Mouse (Mus musculus): ENCODE measurements around the gene Pcp2. TPM values are rescaled to one million over a fixed set of nuclear protein-coding genes. Genes with fewer than 3 reads are reported as not detected.
A peak's percentile ranks its signal among the peaks of the same experiment; 100 is the strongest.

Gene Pcp2
- total RNA-seq (2021): under 1 TPM in 1 of 2 experiments, not detected in 1; 0.51 TPM
- long read RNA-seq, experiment 1: 0 reads
- long read RNA-seq, experiment 2: 0 reads

DNA sequence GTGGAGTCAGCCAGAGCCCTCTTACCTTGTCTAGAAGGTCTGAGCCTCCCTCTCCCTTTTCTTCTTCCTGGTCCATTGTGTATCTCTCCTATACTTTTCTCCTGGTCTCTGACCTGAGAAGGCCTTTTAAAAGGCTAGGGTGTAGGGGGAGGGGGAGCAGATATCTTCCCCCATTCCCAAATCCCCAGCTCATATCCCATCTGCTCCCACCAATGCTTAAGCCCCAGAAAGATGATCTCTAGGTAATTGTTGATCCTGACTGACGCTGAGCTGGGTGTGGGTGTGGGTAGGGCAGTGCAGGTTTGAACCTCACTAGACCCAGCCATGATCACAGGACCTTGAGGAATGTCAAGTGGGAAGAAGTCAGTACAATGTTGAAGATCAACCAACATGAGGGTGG, at the start of gene Pcp2:
TSS of gene Pcp2 (minus strand) at position 101 of the 400 bp plus-strand sequence.
- intact Hi-C loops (cut with DNase I; ENCODE audit: low total_unique reads): loop anchor here (10.0 kb wide), 1 partner anchor 49 kb away; the partner anchor contains the start of genes Fcor and Trappc5
- DNase-seq: no peak

DNA sequence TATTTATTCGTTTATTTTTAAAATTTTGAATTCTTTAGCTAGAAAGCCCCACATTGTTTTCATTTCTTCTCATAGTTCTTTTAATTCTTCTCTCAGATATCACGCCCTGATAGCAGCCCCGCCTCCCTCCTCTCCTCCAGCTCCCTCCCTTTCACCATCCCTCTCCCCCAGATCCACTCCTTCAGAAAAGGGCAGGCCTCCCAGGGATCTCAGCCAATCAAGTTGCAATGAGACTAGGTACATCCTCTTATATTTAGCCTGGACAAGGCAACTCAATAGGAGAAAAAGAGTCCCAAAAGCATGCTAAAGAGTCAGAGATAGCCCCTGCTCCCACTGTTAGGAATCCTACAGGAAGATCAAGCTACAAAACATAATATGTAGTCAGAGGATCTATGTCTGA, 49.3 kb upstream of the Pcp2 start:
- DNase-seq: no peak
- intact Hi-C loops (cut with DNase I; ENCODE audit: low total_unique reads): loop anchor here (10.0 kb wide), 2 partner anchors 50 to 320 kb away; partner anchors contain the start of genes A430078G23Rik, Pcp2, Pet100 and Xab2

DNA sequence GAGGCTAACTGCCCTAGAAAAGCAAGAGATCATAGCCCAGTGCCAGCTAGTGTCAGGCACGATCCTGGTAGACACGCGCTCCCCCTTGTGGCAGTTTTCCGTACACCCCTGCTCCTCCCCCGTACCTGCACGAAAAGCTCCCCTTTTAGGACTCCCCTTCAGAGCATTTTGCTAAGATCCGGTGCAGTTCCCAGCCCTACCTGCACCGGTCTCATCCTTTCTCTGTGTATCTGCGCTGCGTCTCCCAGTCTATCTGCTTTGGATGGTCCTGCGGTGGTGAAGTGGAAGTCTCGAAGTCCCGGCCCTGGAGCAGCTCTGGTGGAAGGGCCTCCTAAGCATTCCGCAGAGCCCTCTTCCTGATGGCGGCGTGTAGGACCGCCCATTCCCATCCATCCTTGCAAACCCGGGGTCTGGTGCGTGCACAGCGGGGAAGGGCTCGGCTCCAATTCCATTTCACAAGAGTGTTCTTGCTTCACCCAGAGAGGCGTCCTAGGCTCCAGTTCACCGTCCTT, 46.7 kb upstream of the Pcp2 start, which contains the start of gene Fcor:
TSS of gene Fcor (minus strand) at position 383 of the 512 bp plus-strand sequence.
- intact Hi-C loops (cut with DNase I; ENCODE audit: low total_unique reads): loop anchor here (2.0 to 10.0 kb wide), 3 partner anchors 47 to 317 kb away; partner anchors contain the start of genes A430078G23Rik, Pcp2, Pet100 and Xab2

DNA sequence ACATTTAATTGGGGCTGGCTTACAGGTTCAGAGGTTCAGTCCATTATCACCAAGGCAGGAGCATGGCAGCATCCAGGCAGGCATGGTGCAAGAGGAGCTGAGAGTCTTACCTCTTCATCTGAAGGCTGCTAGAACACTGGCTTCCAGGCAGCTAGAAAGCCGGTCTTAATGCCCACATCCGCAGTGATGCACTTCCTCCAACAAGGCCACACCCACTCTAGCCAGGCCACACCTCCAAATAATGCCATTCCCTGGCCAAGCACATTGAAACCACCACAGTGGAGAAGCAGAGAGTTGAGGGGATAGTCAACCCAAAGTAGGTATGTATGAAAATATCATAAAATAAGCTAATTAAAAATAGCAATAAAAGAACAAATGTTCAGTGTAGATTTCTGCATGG, 45.0 kb upstream of the Pcp2 start:
- intact Hi-C loops (cut with DNase I; ENCODE audit: low total_unique reads): loop anchor here (10.0 kb wide), 2 partner anchors 46 to 316 kb away; partner anchors contain the start of genes A430078G23Rik, Pcp2, Pet100 and Xab2
- no peak for DNase-seq

More for the DNA sequence above, 46.7 kb upstream of the Pcp2 start, which contains the start of gene Fcor:
- peak; percentile 76 for DNase-seq

DNA sequence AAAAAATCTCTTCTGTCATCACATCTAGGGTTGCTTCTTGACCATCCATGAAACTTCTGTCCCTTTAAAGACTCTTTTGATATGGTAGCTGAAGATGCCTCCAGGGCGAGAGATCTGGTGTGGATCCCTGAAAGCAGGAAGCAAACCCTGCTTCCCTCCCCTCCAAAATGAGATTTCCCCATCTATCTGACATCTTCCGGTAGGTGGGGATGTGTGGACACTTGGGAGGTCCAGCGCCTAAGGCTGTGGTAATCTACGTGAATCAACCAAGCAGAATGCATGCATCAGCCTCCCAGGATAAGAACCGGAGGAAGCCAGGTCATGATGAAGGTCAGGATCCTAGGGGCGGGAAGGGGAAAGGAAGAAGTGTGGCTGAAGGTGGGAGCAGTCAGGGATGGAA, 40.2 kb upstream of the Pcp2 start, which contains the start of gene Mcemp1:
TSS of gene Mcemp1 (plus strand) at position 248 of the 400 bp plus-strand sequence.
- DNase-seq: no peak
- intact Hi-C loops (cut with DNase I; ENCODE audit: low total_unique reads): no loop called here

DNA sequence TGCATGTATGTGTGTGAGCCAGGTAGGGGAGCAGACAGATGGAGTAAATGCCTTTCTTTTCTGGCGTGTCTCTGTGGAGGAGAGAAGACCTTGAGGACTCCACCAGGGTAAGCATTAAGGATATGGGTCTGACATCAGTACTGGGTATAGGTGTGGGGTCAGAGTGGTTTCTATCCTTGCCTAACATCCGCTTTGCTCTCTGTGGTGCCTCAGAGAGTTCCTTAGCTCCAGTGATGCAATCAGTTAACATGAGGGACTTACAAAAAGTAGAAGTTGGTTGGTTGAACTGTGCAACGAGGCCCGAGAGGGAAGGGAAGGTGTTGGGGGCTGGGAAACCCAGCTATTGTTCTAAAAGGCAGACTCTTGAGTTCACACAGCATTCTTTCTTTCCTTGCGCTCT, 39.1 kb upstream of the Pcp2 start:
- intact Hi-C loops (cut with DNase I; ENCODE audit: low total_unique reads): no loop called here
- no peak for DNase-seq

DNA sequence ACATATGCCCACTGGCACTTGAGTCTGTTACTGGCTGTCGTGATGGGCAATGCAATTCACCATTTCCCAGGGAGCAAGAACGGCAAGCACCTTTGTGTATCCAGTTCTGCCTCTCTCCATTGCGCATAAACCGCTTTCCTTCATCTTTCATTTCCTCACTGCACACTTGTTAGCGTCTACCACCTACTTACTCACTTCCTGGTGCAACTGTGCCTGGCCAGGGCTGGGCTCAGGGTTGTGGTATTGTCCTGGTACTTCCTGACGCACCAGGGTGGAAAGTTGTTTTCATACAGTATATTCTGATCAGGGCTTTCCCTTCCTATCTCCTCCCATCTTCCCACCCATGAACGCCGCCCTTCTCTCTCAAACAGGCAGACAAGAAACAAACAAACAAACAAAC, 35.5 kb upstream of the Pcp2 start:
- DNase-seq: no peak
- intact Hi-C loops (cut with DNase I; ENCODE audit: low total_unique reads): no loop called here

DNA sequence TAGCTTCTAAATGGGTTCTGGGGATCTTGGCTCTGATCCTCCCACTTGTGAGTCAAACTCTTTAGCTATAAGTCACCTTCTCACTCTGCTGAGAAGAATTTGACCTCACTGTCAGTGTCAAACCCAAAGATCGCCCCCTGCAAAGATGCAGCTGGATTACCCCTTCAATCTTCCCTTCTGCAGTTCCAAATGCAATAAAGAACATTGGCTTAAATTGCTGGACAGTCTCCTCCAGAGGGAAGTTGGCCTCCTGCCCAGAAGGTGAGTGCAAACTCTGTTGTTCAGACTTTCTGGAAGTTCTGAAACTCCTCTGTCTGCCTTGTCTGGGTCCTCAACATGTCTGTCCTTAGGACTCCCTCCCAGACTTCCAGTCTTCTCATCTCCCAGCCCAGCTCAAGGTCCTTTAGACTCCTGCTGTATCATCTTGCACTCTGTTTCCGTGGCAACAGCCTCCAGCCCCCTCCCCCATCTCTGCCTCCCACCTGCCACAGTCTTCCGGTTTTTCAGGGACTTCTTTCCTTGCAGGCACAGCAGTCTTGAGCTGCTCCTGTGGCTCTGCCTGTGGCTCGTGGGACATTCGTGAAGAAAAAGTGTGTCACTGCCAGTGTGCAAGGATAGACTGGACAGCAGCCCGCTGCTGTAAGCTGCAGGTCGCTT, 31.5 kb upstream of the Pcp2 start:
- intact Hi-C loops (cut with DNase I; ENCODE audit: low total_unique reads): no loop called here
- DNase-seq: no peak

DNA sequence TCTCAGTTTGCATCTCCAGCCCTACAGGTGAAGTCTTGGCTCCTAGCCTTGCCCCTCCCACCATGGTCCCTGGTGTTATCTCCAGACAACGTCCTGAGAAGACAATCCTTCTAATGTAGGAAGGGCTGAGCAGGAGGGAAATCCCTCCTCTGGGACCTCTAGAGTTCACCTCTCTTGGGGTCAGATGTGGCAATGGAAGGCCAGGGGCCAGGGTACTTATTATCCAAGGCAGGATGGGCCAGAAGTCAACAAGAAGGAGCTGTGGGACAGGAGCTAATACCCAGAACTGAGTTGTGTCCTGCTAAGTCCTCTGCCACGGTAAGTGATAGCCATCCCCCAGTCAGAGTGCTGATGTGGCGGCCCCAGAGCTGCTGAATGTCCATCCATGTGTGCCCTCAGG, 30.2 kb upstream of the Pcp2 start, which contains the start of gene Retn:
TSS of gene Retn (plus strand) at position 245 of the 400 bp plus-strand sequence.
- intact Hi-C loops (cut with DNase I; ENCODE audit: low total_unique reads): no loop called here

DNA sequence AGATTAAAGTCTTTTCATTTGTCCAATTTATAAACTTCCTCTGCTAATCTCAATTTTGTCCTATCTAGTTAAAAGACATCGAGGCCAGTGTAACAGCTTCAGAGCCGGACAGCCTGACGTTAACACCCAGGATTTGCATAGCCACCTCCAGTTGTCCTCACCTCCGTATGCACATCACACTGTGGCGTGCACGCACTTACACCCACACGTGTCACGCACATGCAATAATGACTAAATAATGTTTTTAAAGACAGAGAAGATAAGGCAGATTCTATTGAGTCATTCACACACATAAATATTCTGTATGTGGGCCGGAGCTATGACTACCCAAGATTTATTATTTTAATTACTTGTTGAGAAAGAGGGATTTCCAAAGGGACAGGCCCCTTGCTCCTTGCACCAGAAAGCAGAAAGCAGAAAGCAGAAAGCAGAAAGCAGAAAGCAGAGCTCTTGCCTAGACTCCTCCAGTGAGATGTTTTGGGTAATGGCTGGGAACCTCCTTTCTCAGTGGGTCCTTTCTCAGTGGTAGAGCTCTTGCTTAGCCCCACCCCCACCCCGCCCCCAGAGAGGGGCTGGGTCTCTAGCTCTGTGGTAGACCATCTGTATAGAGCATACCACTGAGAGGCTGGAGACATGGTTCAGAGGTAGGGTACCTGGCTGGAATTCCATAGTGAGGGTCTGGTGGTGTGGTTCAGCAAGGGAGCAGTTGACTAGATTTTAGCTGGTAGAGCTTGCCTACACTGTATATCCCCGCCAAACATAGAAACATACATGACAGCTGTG, 29.6 kb upstream of the Pcp2 start:
- DNase-seq: no peak
- intact Hi-C loops (cut with DNase I; ENCODE audit: low total_unique reads): no loop called here

More for the DNA sequence above, 30.2 kb upstream of the Pcp2 start, which contains the start of gene Retn:
- DNase-seq: no peak

DNA sequence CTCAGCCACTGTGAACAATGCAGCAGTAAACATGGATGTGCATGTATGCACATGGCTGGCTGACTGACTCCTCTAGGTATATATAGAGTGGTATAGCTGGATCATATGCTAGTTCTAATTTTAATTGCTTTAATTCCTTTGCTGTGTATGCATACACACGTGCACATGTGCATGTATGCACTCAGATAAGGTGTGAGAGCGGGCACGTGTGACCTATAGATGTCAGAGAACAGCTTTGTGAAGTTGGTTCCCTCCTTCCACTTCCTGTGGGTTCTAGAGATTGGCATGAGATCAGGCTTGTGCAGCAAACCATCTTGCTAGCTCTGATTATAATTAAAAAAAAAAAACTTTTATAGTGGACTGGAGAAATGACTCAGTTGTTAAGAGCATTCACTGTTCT, 27.5 kb upstream of the Pcp2 start:
- no peak for DNase-seq
- intact Hi-C loops (cut with DNase I; ENCODE audit: low total_unique reads): no loop called here

DNA sequence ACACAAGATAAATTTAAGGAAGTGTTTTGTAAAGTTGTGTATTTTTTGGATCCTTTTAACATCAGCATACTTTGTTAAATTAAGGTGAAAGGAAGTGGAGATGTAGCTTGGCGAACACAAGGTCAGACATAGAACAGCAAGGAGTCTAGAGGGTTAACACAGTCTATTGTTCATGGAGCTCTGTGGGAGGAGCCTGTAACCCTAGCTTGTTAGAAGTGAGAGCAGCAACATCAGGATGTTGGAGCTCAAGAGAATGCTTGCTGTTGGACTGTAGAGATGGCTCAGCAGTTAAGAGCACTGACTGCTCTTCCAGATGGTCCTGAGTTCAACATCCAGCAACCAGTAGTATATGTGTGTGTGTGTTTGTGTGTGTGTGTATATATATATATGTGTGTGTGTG, 23.6 kb upstream of the Pcp2 start:
- no peak for DNase-seq
- intact Hi-C loops (cut with DNase I; ENCODE audit: low total_unique reads): no loop called here

DNA sequence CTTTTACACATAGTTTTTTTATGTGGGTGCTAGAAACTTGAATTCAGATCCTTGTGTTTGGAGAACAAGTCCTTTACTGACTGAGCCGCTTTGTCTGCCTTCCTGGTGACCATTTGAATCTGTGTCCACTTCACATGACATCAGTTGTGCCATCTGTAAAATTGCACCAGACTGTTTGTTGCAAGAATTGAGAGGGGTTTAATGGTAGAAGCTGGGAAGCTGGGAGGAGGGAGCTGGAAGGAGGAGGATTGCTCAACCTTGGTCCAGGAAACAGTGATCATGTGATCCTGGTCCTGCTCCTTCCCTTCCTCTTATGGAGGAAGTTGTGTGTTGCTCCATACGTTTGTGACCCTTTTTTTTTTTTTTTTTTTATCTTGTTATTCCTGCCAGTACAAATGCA, 22.9 kb upstream of the Pcp2 start:
- intact Hi-C loops (cut with DNase I; ENCODE audit: low total_unique reads): no loop called here
- no peak for DNase-seq

DNA sequence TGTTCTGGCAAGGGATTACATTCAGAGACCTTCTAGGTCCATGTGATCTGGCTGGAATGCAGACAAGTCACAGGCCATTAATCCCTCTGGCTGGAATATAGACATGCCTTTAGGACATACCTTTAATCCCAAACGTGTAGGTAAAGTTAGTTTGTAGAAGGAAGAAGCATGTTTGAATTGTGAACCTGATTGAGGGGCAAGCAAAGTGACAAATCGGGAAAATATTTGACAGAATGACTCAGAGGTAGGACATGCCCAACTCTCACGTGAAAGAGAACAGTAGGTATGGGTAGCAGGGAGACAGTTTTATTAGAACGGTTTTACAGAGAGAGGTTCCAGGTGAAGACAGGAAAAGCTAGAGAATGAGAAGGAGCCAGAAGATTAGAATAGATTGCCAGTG, 22.2 kb upstream of the Pcp2 start:
- intact Hi-C loops (cut with DNase I; ENCODE audit: low total_unique reads): no loop called here
- DNase-seq: no peak

DNA sequence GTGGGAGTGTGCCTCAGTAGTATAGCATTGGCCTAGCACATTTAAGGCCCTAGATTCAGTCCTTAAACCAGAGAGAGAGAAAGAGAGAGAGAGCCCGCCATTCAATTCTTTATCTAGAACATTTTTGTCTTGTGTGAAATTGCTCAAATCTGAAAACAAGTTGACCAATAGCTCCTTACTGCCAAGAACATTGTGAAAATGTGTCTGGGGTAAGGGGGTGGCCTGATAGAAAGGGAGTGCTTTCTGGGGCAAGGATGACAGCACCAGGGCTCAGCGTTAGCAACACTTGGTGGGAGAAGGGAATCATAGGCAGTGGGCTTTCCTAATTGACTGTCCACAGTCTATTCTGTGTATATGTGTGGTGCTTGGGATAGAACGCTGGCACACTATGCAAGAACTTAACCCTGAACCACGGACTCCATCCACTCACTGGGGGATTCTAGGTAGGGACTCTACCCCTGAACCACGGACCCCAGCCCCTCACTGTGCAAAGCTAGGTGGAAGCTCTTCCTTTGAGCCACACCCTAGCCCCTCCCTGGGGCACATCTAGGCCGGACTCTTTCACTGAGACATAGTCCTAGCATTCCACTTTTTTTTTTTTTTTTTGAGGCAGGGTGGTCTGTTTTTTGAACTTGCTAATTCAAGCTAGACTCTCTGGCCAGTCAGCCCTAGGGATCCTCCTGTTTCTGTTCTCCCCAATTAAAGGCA, 21.6 kb upstream of the Pcp2 start:
- DNase-seq: no peak

DNA sequence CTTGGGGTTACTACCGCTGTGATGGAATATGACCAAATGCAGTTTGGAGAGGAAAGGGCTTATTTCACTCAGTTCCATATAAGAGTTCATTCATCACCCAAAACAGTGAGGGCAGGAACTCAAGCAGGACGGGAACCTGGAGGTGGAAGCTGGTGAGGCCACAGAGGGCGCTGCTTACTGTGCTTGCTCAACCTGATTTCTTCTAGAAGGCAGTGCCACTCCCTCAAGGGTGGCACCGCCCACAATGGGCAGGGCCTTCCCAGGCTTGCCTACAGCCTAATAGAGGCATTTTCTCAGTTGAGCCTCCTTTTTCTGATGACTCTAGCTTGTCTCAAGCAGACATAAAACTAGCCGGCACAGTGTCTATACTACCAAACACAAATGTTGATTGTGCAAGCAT, 20.5 kb upstream of the Pcp2 start:
- intact Hi-C loops (cut with DNase I; ENCODE audit: low total_unique reads): no loop called here
- peak; percentile 29 for DNase-seq

More for the DNA sequence above, 21.6 kb upstream of the Pcp2 start:
- intact Hi-C loops (cut with DNase I; ENCODE audit: low total_unique reads): no loop called here

DNA sequence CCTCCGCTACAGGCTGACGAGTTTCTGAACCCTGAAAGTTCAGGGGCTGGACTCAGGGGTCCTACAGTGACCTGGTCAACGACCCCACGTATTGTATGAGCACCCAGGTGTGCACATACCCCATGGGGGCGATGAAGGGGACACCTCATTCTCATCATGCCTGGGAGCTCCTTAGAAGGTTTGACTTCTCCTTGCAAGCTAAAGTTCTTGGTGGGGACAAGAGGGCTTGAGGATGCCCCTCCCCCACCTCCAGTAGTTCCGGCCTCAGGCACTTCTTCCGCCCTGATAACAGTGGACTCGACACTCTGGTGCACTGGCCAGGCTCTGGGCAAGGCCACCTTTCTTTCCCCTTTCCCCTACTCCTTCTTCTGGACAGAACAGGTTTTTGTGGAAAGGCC, 6.1 kb upstream of the Pcp2 start:
- no peak for DNase-seq
- intact Hi-C loops (cut with DNase I; ENCODE audit: low total_unique reads): no loop called here

DNA sequence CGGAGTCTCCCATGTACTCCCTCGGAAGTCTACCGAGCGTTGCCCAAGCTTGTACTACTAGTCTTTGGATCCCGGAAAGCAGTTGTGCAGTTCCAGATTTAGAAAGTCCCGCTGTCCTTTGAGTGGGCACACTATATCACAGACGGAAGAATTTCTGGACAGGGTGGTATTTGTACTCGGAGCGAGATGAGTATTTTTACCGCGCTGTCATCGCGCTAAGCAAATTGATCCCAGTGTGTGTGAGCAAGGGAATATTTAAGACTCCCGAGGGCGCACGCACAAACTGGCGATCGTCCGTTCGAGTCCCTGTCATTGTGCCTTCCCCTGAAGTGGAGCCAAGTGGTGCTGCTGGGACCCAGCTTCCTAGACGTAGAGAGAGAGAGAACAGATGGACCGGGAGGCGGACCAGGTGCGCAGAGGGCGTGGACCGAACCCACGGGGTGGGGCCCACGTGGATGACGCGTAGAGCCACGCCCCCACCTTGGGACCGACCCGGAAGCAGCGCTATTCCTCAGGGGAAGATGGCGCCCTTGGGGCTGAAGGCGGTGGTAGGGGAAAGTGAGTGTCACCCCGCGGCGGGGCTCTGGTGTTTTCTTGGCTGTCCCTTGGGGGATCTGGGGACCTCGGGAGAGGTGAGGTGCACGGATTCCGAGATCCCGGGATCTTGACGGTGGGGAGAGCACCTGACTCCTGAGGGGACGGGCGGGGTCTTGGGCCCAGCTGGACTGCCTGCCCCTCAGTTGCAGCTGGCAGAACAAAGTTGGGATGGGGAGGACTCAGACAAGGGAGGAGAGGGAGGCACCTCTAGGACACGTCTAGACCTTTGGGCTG, 5.5 kb upstream of the Pcp2 start, which contains the start of gene Stxbp2:
TSS of gene Stxbp2 (plus strand) at position 309 of the 831 bp plus-strand sequence.
- DNase-seq: no peak
- intact Hi-C loops (cut with DNase I; ENCODE audit: low total_unique reads): no loop called here

All from gastrocnemius, postnatal 14 days (tissue).